Mouse (Mus musculus): ENCODE measurements around the gene Pard3b.

- TF ChIP-seq CTCF (IDR thresholded peaks at IDR 0.05; ENCODE audit: insufficient read depth, low read depth, low read length): no peak
- TF ChIP-seq POLR2A (IDR thresholded peaks at IDR 0.05; ENCODE audit: insufficient read depth, low read depth, low read length): no peak
Measured at GRCm38 (mm10) chr1:62384241-62384640, 745.6 kb downstream of the Pard3b start.
